Mouse (Mus musculus): ENCODE measurements around the gene Wscd2.

DNA sequence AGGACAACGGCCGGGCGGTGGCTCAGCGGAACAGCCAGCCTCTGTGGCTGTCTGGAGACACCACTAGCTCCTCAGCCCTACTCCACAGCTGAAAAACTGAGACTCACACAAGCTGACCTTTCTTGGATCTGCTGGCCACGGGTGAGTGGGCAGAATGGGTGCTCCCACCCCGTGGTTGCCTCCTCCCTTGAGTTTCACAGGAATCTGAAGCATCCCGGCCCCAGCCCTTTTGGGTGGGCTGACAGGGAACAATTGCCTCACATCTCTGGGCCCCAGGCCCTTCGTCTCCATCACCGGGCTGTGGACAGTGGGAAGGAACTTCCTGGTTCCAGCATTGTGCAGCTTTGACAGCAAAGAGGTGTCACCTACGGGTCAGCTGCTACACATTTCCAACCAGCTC, 140.0 kb downstream of the Wscd2 start:
- TF ChIP-seq POLR2AphosphoS2 (IDR thresholded peaks at IDR 0.05; ENCODE audit: insufficient read length, low read depth) = no peak
- TF ChIP-seq POLR2A (IDR thresholded peaks at IDR 0.05; ENCODE audit: insufficient read length, low read depth) = no peak
- no peak for TF ChIP-seq MYOD1 (IDR thresholded peaks at IDR 0.05; ENCODE audit: control insufficient read depth in 1 of 3, insufficient read length in 2 of 3, low read depth in 2 of 3)
- no peak for TF ChIP-seq REST (IDR thresholded peaks at IDR 0.05; ENCODE audit: insufficient read depth, insufficient read length)
- TF ChIP-seq SRF (IDR thresholded peaks at IDR 0.05; ENCODE audit: control insufficient read depth, insufficient read length, low read depth) = no peak
- TF ChIP-seq MAX (IDR thresholded peaks at IDR 0.05; ENCODE audit: low read depth) = no peak
- TF ChIP-seq USF1 (IDR thresholded peaks at IDR 0.05; ENCODE audit: low read depth) = no peak
- TF ChIP-seq CEBPB (IDR thresholded peaks at IDR 0.05; ENCODE audit: insufficient read depth, poor library complexity, severe bottlenecking) = no peak
- no peak for TF ChIP-seq TCF3 (IDR thresholded peaks at IDR 0.05; ENCODE audit: insufficient read length, low read depth)
- no peak for TF ChIP-seq E2F4 (IDR thresholded peaks at IDR 0.05; ENCODE audit: insufficient read depth)
